Mouse (Mus musculus) lung, embryonic 14.5 days (tissue): Measurements from ENCODE around the gene Capn9. TPM values are rescaled to one million over a fixed set of nuclear protein-coding genes. Genes with fewer than 3 reads are reported as not detected.

Experiments
- ATAC-seq: fragments of 200-750 bp; cut with Nextera tagmentation; 2 replicates; pipeline ENCODE4 v1.8.0; 2017; ENCODE audit warnings: mild to moderate bottlenecking, moderate TSS enrichment, moderate library complexity; ENCODE audit not compliant: insufficient read depth
- DNase-seq: peaks from one replicate; pipeline ENCODE4 v3.0.0-alpha.2; 2015
- H3K27ac ChIP-seq: fragments of 300-500 bp; sonication (generic); 2 replicates; pipeline ENCODE4 v1.5.1; 2014; ENCODE audit warnings: low read depth, mild to moderate bottlenecking, moderate library complexity
- H3K27me3 ChIP-seq: fragments of 300-500 bp; sonication (generic); 2 replicates; pipeline ENCODE4 v1.6.1; 2014; ENCODE audit warnings: low read length, control low read depth; ENCODE audit not compliant: insufficient read depth
- H3K36me3 ChIP-seq: fragments of 300-500 bp; sonication (generic); 2 replicates; pipeline ENCODE4 v1.6.1; 2014; ENCODE audit warnings: control low read depth; ENCODE audit not compliant: insufficient read depth
- H3K4me1 ChIP-seq: fragments of 300-500 bp; sonication (generic); 2 replicates; pipeline ENCODE4 v1.6.1; 2014; ENCODE audit warnings: antibody characterized with exemption, control low read depth; ENCODE audit not compliant: insufficient read depth
- H3K4me2 ChIP-seq: fragments of 300-500 bp; sonication (generic); 2 replicates; pipeline ENCODE4 v1.6.1; 2014; ENCODE audit warnings: mild to moderate bottlenecking
- H3K4me3 ChIP-seq: fragments of 300-500 bp; sonication (generic); 2 replicates; pipeline ENCODE4 v1.5.1; 2014; ENCODE audit warnings: low read depth, low read length
- H3K9ac ChIP-seq: fragments of 300-500 bp; sonication (generic); 2 replicates; pipeline ENCODE4 v1.6.1; 2014
- H3K9me3 ChIP-seq: fragments of 300-500 bp; sonication (generic); 2 replicates; pipeline ENCODE4 v1.6.1; 2016; ENCODE audit warnings: low read depth, low read length, control low read depth
- CTCF ChIP-seq: IDR thresholded peaks from 2 replicates; pipeline ENCODE4 v1.5.1; 2016; ENCODE audit warnings: antibody characterized with exemption, low read depth
- WGBS: fragments of 180-500 bp; shearing (Covaris S2); extraction: QIAGEN DNeasy Blood & Tissue Kit; methylation state at CpG from one replicate; pipeline ENCODE4 v1.1.7; 2014; 5-methylcytosine and 5-hydroxymethylcytosine counted together
- polyA plus RNA-seq: library from polyadenylated mRNA; unstranded; fragments of >200 nt; fragmentation: Nextera tagmentation; extraction: Ambion mirVana; gene quantifications from 2 replicates; pipeline ENCODE4 v1.2.1, GENCODE M21; 2014

Gene Capn9
- polyA plus RNA-seq, 1 experiment from 2014 or later, result 0.45 TPM

GRCm38 (mm10) chr8:124542001-124542400 lies 33.9 kb upstream of the Capn9 start:
- no peak for TF ChIP-seq CTCF
- no peak overlapping the region for H3K4me3 ChIP-seq
- ATAC-seq, result no peak
- H3K27ac ChIP-seq, result no peak overlapping the region
- peaks cover 87% of the 10 kb centered on the region for H3K36me3 ChIP-seq
- H3K9me3 ChIP-seq, result no peaks in the 10 kb centered on the region
- H3K4me1 ChIP-seq, result no peaks in the 10 kb centered on the region
- 83% methylated on average over 4 of the region's 4 CpGs for WGBS
- DNase-seq, result no peak
- H3K4me2 ChIP-seq, result no peak overlapping the region
- no peak overlapping the region for H3K9ac ChIP-seq
- no peaks in the 10 kb centered on the region for H3K27me3 ChIP-seq

- ATAC-seq (no peak), DNase-seq (no peak)
- Histone ChIP-seq H3K9ac (no peak overlapping the region), H3K4me1 (no peaks in the 10 kb centered on the region), H3K4me2 (no peak overlapping the region), H3K9me3 (no peaks in the 10 kb centered on the region), H3K27ac (no peak overlapping the region), H3K4me3 (no peak overlapping the region), H3K27me3 (no peaks in the 10 kb centered on the region), H3K36me3 (peaks cover 92% of the 10 kb centered on the region)
- TF ChIP-seq CTCF, result no peak
- 95% methylated on average over 5 of the region's 5 CpGs for WGBS
Measured at GRCm38 (mm10) chr8:124543272-124543671, 32.6 kb upstream of the Capn9 start.

- no peak overlapping the region for H3K4me3 ChIP-seq
- H3K36me3 ChIP-seq, result peaks cover 95% of the 10 kb centered on the region
- H3K27ac ChIP-seq, result no peak overlapping the region
- no peak for TF ChIP-seq CTCF
- H3K27me3 ChIP-seq, result no peaks in the 10 kb centered on the region
- 80% methylated on average over 6 of the region's 6 CpGs for WGBS
- H3K9me3 ChIP-seq, result no peaks in the 10 kb centered on the region
- no peaks in the 10 kb centered on the region for H3K4me1 ChIP-seq
- H3K9ac ChIP-seq, result no peak overlapping the region
- H3K4me2 ChIP-seq, result no peak overlapping the region
- ATAC-seq, result no peak
- no peak for DNase-seq
Measured at GRCm38 (mm10) chr8:124546371-124546770, 29.5 kb upstream of the Capn9 start.

- DNase-seq (no peak), ATAC-seq (no peak)
- WGBS, result 89% methylated on average over 7 of the region's 7 CpGs
- no peak overlapping the region for H3K9ac ChIP-seq
- H3K27me3 ChIP-seq, result no peaks in the 10 kb centered on the region
- no peak overlapping the region for H3K4me2 ChIP-seq
- no peaks in the 10 kb centered on the region for H3K9me3 ChIP-seq
- no peak overlapping the region for H3K4me3 ChIP-seq
- peaks cover 95% of the 10 kb centered on the region for H3K36me3 ChIP-seq
- H3K4me1 ChIP-seq, result no peaks in the 10 kb centered on the region
- no peak overlapping the region for H3K27ac ChIP-seq
- no peak for TF ChIP-seq CTCF
Measured at GRCm38 (mm10) chr8:124546815-124547214, 29.1 kb upstream of the Capn9 start.

GRCm38 (mm10) chr8:124547269-124547668 lies 28.6 kb upstream of the Capn9 start:
- H3K36me3 ChIP-seq, result peaks cover 95% of the 10 kb centered on the region
- no peak overlapping the region for H3K4me3 ChIP-seq
- H3K4me1 ChIP-seq, result no peaks in the 10 kb centered on the region
- H3K9ac ChIP-seq, result no peak overlapping the region
- 45% methylated on average over 11 of the region's 11 CpGs for WGBS
- no peak for TF ChIP-seq CTCF
- no peaks in the 10 kb centered on the region for H3K9me3 ChIP-seq
- no peaks in the 10 kb centered on the region for H3K27me3 ChIP-seq
- DNase-seq (no peak), ATAC-seq (no peak)
- H3K4me2 ChIP-seq, result no peak overlapping the region
- H3K27ac ChIP-seq, result no peak overlapping the region

- Histone ChIP-seq H3K36me3 (peaks cover 92% of the 10 kb centered on the region), H3K9ac (no peak overlapping the region), H3K4me1 (no peaks in the 10 kb centered on the region), H3K4me2 (no peak overlapping the region), H3K27ac (no peak overlapping the region), H3K9me3 (no peaks in the 10 kb centered on the region), H3K27me3 (no peaks in the 10 kb centered on the region), H3K4me3 (no peak overlapping the region)
- DNase-seq, result no peak
- no peak for TF ChIP-seq CTCF
- no peak for ATAC-seq
- 50% methylated on average over 1 of the region's 1 CpGs for WGBS
Measured at GRCm38 (mm10) chr8:124548187-124548586, 27.7 kb upstream of the Capn9 start.

GRCm38 (mm10) chr8:124551011-124551661 lies 24.8 kb upstream of the Capn9 start:
- Histone ChIP-seq H3K4me2 (no peak overlapping the region), H3K9me3 (no peaks in the 10 kb centered on the region), H3K4me3 (no peak overlapping the region), H3K27ac (no peak overlapping the region), H3K27me3 (no peaks in the 10 kb centered on the region), H3K4me1 (no peaks in the 10 kb centered on the region; the same call in 1 of the 2 replicates), H3K9ac (no peak overlapping the region), H3K36me3 (peaks cover 64% of the 10 kb centered on the region)
- no peak for ATAC-seq
- no peak for DNase-seq
- WGBS, result 89% methylated on average over 15 of the region's 15 CpGs
- TF ChIP-seq CTCF, result no peak
